Mouse (Mus musculus): Measurements from ENCODE around the gene Slc22a4. TPM values are rescaled to one million over a fixed set of nuclear protein-coding genes. Genes with fewer than 3 reads are reported as not detected.
"Not testable (repeated sequence)": the region's sequence is repeated elsewhere in the genome, so short reads cannot be mapped to it uniquely, and the experiment has no call there.

Slc22a4 gene
- polyA plus RNA-seq, 1 experiment, result 5.4 TPM

DNA sequence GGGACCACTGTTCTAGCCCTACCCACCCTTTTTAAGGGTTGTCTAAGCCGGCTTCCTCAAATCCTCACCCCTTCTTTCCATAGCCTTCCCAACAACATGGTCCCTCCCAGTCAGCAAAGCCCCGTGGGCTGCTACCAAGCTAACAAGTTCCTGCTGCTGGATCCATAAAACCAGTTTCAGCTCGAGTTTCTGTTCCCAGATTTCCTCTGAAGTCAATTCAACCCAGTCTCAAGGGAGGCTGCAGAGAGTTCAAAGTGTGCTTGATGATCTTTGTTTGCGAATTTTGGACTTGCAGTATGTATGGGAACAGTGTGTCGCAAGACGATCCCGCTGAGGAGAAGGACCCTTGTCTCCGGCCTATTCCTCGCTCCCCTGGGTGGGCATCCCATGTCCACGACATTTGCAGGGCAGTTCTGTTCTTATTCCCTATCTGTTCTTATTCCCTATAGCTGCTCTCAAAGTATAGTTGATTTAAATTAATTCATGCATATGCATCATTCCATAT is 19.4 kb downstream of the Slc22a4 start:
- Histone ChIP-seq H3K4me1 (ENCODE audit: control insufficient read depth, insufficient read depth, insufficient read length) (no peaks in the 10 kb centered on the region), H3K27me3 (ENCODE audit: control insufficient read depth, insufficient read depth, low read length) (no peaks in the 10 kb centered on the region), H3K27ac (ENCODE audit: insufficient read depth, low read length) (no peak overlapping the region), H3K4me3 (ENCODE audit: extremely low read depth, insufficient read depth, insufficient read length) (no peak overlapping the region), H3K36me3 (ENCODE audit: control insufficient read depth, insufficient read depth, low read length) (no peaks in the 10 kb centered on the region)
- no peak for TF ChIP-seq POLR2A (IDR thresholded peaks at IDR 0.05; ENCODE audit: low read depth, low read length)
- no peak for TF ChIP-seq CTCF (IDR thresholded peaks at IDR 0.05; ENCODE audit: extremely low read depth, insufficient read depth, insufficient read length, insufficient replicate concordance)
- WGBS, result 91% methylated on average over 10 of the region's 10 CpGs
- no peak for DNase-seq (ENCODE audit: low read depth in 1 of 2, low spot score in 2 of 2)

DNA sequence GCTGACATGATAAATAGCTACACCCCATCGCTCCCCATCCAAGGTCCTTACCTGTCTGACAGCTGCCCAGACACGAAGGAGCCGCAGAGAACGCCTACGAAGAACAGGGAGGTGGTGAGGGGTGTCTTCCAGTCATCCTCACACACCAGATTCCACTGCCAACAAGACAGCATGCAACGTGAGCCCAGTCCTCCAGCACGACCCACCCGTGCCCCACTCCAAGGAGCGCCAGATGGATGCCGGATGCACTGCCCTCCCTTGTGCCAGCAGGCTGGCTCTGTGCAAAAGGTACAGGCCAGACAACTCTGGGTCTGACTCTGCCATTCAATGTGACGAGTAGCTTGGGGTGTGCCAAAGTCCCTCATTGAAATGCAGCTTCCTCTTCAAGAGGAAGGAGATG is 20.2 kb downstream of the Slc22a4 start:
- Histone ChIP-seq H3K4me1 (ENCODE audit: control insufficient read depth, insufficient read depth, insufficient read length) (no peaks in the 10 kb centered on the region), H3K27ac (ENCODE audit: insufficient read depth, low read length) (no peak overlapping the region), H3K36me3 (ENCODE audit: control insufficient read depth, insufficient read depth, low read length) (no peaks in the 10 kb centered on the region)

GRCm38 (mm10) chr11:54006901-54007300 is 21.0 kb downstream of the Slc22a4 start:
- no peak overlapping the region for H3K27ac ChIP-seq (ENCODE audit: insufficient read depth, low read length)
- H3K36me3 ChIP-seq (ENCODE audit: control insufficient read depth, insufficient read depth, low read length), result no peaks in the 10 kb centered on the region
- WGBS, result 91% methylated on average over 4 of the region's 4 CpGs
- no peak for DNase-seq (ENCODE audit: low read depth in 1 of 2, low spot score in 2 of 2)
- H3K4me1 ChIP-seq (ENCODE audit: control insufficient read depth, insufficient read depth, insufficient read length), result no peaks in the 10 kb centered on the region
- no peaks in the 10 kb centered on the region for H3K27me3 ChIP-seq (ENCODE audit: control insufficient read depth, insufficient read depth, low read length)
- TF ChIP-seq CTCF (IDR thresholded peaks at IDR 0.05; ENCODE audit: extremely low read depth, insufficient read depth, insufficient read length, insufficient replicate concordance), result no peak
- no peak for TF ChIP-seq POLR2A (IDR thresholded peaks at IDR 0.05; ENCODE audit: low read depth, low read length)
- H3K4me3 ChIP-seq (ENCODE audit: extremely low read depth, insufficient read depth, insufficient read length), result no peak overlapping the region

More for the DNA sequence above, 20.2 kb downstream of the Slc22a4 start:
- Histone ChIP-seq H3K4me3 (ENCODE audit: extremely low read depth, insufficient read depth, insufficient read length) (no peak overlapping the region), H3K27me3 (ENCODE audit: control insufficient read depth, insufficient read depth, low read length) (no peaks in the 10 kb centered on the region)
- WGBS, result 95% methylated on average over 11 of the region's 11 CpGs
- TF ChIP-seq POLR2A (IDR thresholded peaks at IDR 0.05; ENCODE audit: low read depth, low read length) (no peak), CTCF (IDR thresholded peaks at IDR 0.05; ENCODE audit: extremely low read depth, insufficient read depth, insufficient read length, insufficient replicate concordance) (no peak)
- DNase-seq (ENCODE audit: low read depth in 1 of 2, low spot score in 2 of 2), result no peak

- not testable (repeated sequence) for DNase-seq (ENCODE audit: low read depth in 1 of 2, low spot score in 2 of 2); H3K36me3 ChIP-seq (ENCODE audit: control insufficient read depth, insufficient read depth, low read length)
- WGBS, result 88% methylated on average over 5 of the region's 5 CpGs
These were observed 21.5 kb downstream of the Slc22a4 start for GRCm38 (mm10) chr11:54006362-54006761.

GRCm38 (mm10) chr11:54004734-54005133 is 23.2 kb downstream of the Slc22a4 start:
- no peak overlapping the region for H3K4me3 ChIP-seq (ENCODE audit: extremely low read depth, insufficient read depth, insufficient read length)
- H3K27me3 ChIP-seq (ENCODE audit: control insufficient read depth, insufficient read depth, low read length), result no peaks in the 10 kb centered on the region
- TF ChIP-seq CTCF (IDR thresholded peaks at IDR 0.05; ENCODE audit: extremely low read depth, insufficient read depth, insufficient read length, insufficient replicate concordance) (no peak), POLR2A (IDR thresholded peaks at IDR 0.05; ENCODE audit: low read depth, low read length) (no peak)
- H3K27ac ChIP-seq (ENCODE audit: insufficient read depth, low read length), result peak overlapping the region; percentile 59; the same call in 1 of the 2 replicates
- WGBS, result 81% methylated on average over 3 of the region's 3 CpGs
- H3K36me3 ChIP-seq (ENCODE audit: control insufficient read depth, insufficient read depth, low read length), result no peaks in the 10 kb centered on the region
- DNase-seq (ENCODE audit: low read depth in 1 of 2, low spot score in 2 of 2), result no peak
- H3K4me1 ChIP-seq (ENCODE audit: control insufficient read depth, insufficient read depth, insufficient read length), result no peaks in the 10 kb centered on the region

More at GRCm38 (mm10) chr11:54006362-54006761, 21.5 kb downstream of the Slc22a4 start:
- H3K4me3 ChIP-seq (ENCODE audit: extremely low read depth, insufficient read depth, insufficient read length); H3K27me3 ChIP-seq (ENCODE audit: control insufficient read depth, insufficient read depth, low read length); H3K4me1 ChIP-seq (ENCODE audit: control insufficient read depth, insufficient read depth, insufficient read length); H3K27ac ChIP-seq (ENCODE audit: insufficient read depth, low read length): not testable (repeated sequence)

DNA sequence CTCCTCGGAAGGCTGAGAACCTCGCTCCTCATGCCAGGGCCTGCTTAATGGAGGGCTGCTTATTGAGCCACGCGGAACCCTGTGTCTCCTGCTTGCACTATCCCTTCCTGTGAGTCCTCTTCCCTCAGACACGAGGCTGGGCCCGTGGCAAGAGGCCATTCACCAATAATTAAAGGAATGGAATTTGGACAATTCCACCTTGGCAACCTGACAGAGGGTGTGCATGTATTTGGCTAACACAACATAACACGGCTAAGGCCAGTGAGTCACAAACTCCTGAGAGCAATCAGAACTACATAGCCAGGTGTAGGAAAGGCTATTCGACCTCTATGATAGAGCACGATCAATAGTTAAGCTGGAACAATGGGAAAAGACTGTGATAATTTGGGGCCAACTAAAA is 23.7 kb downstream of the Slc22a4 start:
- no peak for DNase-seq (ENCODE audit: low read depth in 1 of 2, low spot score in 2 of 2)
- H3K27ac ChIP-seq (ENCODE audit: insufficient read depth, low read length), result no peak overlapping the region

GRCm38 (mm10) chr11:54002761-54003717 is 24.9 kb downstream of the Slc22a4 start:
- not testable (repeated sequence) for H3K4me1 ChIP-seq (ENCODE audit: control insufficient read depth, insufficient read depth, insufficient read length); H3K27ac ChIP-seq (ENCODE audit: insufficient read depth, low read length)
- peak in 1 of 2 experiments; percentile 8 for DNase-seq (ENCODE audit: low read depth in 1 of 2, low spot score in 2 of 2)

More for the DNA sequence above, 23.7 kb downstream of the Slc22a4 start:
- no peak overlapping the region for H3K4me3 ChIP-seq (ENCODE audit: extremely low read depth, insufficient read depth, insufficient read length)
- TF ChIP-seq CTCF (IDR thresholded peaks at IDR 0.05; ENCODE audit: extremely low read depth, insufficient read depth, insufficient read length, insufficient replicate concordance), result no peak
- no peaks in the 10 kb centered on the region for H3K4me1 ChIP-seq (ENCODE audit: control insufficient read depth, insufficient read depth, insufficient read length)
- no peaks in the 10 kb centered on the region for H3K36me3 ChIP-seq (ENCODE audit: control insufficient read depth, insufficient read depth, low read length)
- H3K27me3 ChIP-seq (ENCODE audit: control insufficient read depth, insufficient read depth, low read length), result no peaks in the 10 kb centered on the region
- WGBS, result 92% methylated on average over 9 of the region's 9 CpGs

More at GRCm38 (mm10) chr11:54002761-54003717, 24.9 kb downstream of the Slc22a4 start:
- H3K36me3 ChIP-seq (ENCODE audit: control insufficient read depth, insufficient read depth, low read length); H3K27me3 ChIP-seq (ENCODE audit: control insufficient read depth, insufficient read depth, low read length); H3K4me3 ChIP-seq (ENCODE audit: extremely low read depth, insufficient read depth, insufficient read length): not testable (repeated sequence)
- TF ChIP-seq CTCF (IDR thresholded peaks at IDR 0.05; ENCODE audit: extremely low read depth, insufficient read depth, insufficient read length, insufficient replicate concordance), result peak; percentile 65; the same call in 1 of the 2 replicates
- 62% methylated on average over 12 of the region's 12 CpGs for WGBS
